Mouse (Mus musculus) heart, embryonic 16.5 days (tissue): ENCODE data around the gene Slfn1. TPM values are rescaled to one million over a fixed set of nuclear protein-coding genes. Genes with fewer than 3 reads are reported as not detected.
"Not testable (repeated sequence)": the region's sequence is repeated elsewhere in the genome, so short reads cannot be mapped to it uniquely, and the experiment has no call there.

Experiments
- ATAC-seq: fragments of 200-750 bp; cut with Nextera tagmentation; replicated peaks from 2 replicates; pipeline ENCODE4 v1.8.0; 2017; ENCODE audit warnings: moderate number of reproducible peaks; ENCODE audit not compliant: insufficient read depth, low FRiP score; ENCODE audit errors: extremely low read depth
- H3K27ac ChIP-seq: fragments of 300-500 bp; sonication (generic); 2 replicates; pipeline ENCODE4 v1.5.1; 2014; ENCODE audit warnings: mild to moderate bottlenecking, low read length, control low read depth, moderate library complexity
- H3K27me3 ChIP-seq: fragments of 300-500 bp; sonication (generic); 2 replicates; pipeline ENCODE4 v1.6.1; 2014; ENCODE audit warnings: low read length, mixed read lengths; ENCODE audit not compliant: control insufficient read depth, insufficient read depth
- H3K36me3 ChIP-seq: fragments of 300-500 bp; sonication (generic); 2 replicates; pipeline ENCODE4 v1.6.1; 2014; ENCODE audit not compliant: control insufficient read depth, insufficient read depth
- H3K4me1 ChIP-seq: fragments of 300-500 bp; sonication (generic); 2 replicates; pipeline ENCODE4 v1.6.1; 2014; ENCODE audit warnings: low read length, mixed read lengths; ENCODE audit not compliant: control insufficient read depth, insufficient read depth
- H3K4me2 ChIP-seq: fragments of 300-500 bp; sonication (generic); 2 replicates; pipeline ENCODE4 v1.6.1; 2014; ENCODE audit warnings: low read depth, mild to moderate bottlenecking, control low read depth, low read length
- H3K4me3 ChIP-seq: fragments of 300-500 bp; sonication (generic); 2 replicates; pipeline ENCODE4 v1.5.1; 2014; ENCODE audit warnings: mild to moderate bottlenecking, control low read depth, low read length
- H3K9ac ChIP-seq: fragments of 300-500 bp; sonication (generic); 2 replicates; pipeline ENCODE4 v1.6.1; 2014; ENCODE audit warnings: low read length, control low read depth
- H3K9me3 ChIP-seq: fragments of 300-500 bp; sonication (generic); replicated peaks from 2 replicates; pipeline ENCODE4 v1.6.1; 2016; ENCODE audit warnings: low read length; ENCODE audit not compliant: control insufficient read depth
- WGBS: fragments of 180-500 bp; shearing (Covaris S2); extraction: QIAGEN DNeasy Blood & Tissue Kit; methylation state at CpG from one replicate; pipeline ENCODE4 v1.1.7; 2014; 5-methylcytosine and 5-hydroxymethylcytosine counted together
- polyA plus RNA-seq: library from polyadenylated mRNA; unstranded; fragments of >200 nt; fragmentation: Nextera tagmentation; extraction: Ambion mirVana; gene quantifications from 2 replicates; pipeline ENCODE4 v1.2.1, GENCODE M21; 2015

The Slfn1 gene
- polyA plus RNA-seq, 1 experiment from 2014 or later: 0.32 TPM

- no CpG with 5 or more reads among the region's 1 CpGs for WGBS
- H3K4me1 ChIP-seq, H3K4me3 ChIP-seq, H3K36me3 ChIP-seq, H3K4me2 ChIP-seq, H3K27ac ChIP-seq, ATAC-seq, H3K27me3 ChIP-seq, H3K9me3 ChIP-seq, H3K9ac ChIP-seq: not testable (repeated sequence)
Measured at GRCm38 (mm10) chr11:83148939-83149338, 32.3 kb downstream of the Slfn1 start.

Other genes starting within 250 kb of the Slfn1 start
- gene Rffl, start 245.6 kb upstream of the Slfn1 start, polyA plus RNA-seq: 5.1 and 5.5 TPM in 2 replicates
- gene Rad51d, start 226.2 kb upstream of the Slfn1 start, polyA plus RNA-seq: 13.8 and 14.4 TPM in 2 replicates
- 0.12 and 0.20 TPM in 2 replicates for gene Fndc8, start 224.7 kb upstream of the Slfn1 start, polyA plus RNA-seq
- 22.2 TPM in 2 replicates for gene Nle1, start 208.4 kb upstream of the Slfn1 start, polyA plus RNA-seq
- gene Unc45b, start 206.3 kb upstream of the Slfn1 start, polyA plus RNA-seq: 188 and 201 TPM in 2 replicates
- gene Slfn5, start 165.5 kb upstream of the Slfn1 start, polyA plus RNA-seq: 6.1 and 7.7 TPM in 2 replicates
- 11.9 and 13.1 TPM in 2 replicates for gene Slfn9, start 125.0 kb upstream of the Slfn1 start, polyA plus RNA-seq
- gene Slfn8, start 96.0 kb upstream of the Slfn1 start, polyA plus RNA-seq: 0.69 and 1.6 TPM in 2 replicates
- 4.3 and 7.9 TPM in 2 replicates for gene Slfn2, start 51.7 kb upstream of the Slfn1 start, polyA plus RNA-seq
- 0.05 and 0.20 TPM in 2 replicates for gene Slfn4, start 58.3 kb downstream of the Slfn1 start, polyA plus RNA-seq
- gene Slfn3, start 74.5 kb downstream of the Slfn1 start, polyA plus RNA-seq: 1.0 and 2.2 TPM in 2 replicates
- 0.17 and 0.19 TPM in 2 replicates for gene Slfn14, start 169.9 kb downstream of the Slfn1 start, polyA plus RNA-seq
- gene Ap2b1, start 182.2 kb downstream of the Slfn1 start, polyA plus RNA-seq: 36.0 and 38.3 TPM in 2 replicates
- 8.1 and 10.5 TPM in 2 replicates for gene Pex12, start 185.7 kb downstream of the Slfn1 start, polyA plus RNA-seq